Mouse (Mus musculus): Measurements from ENCODE around the gene Mgat5b.
A peak's percentile ranks its signal among the peaks of the same experiment; 100 is the strongest.

Mgat5b gene

GRCm38 (mm10) chr11:116980313-116980712 lies 61.6 kb downstream of the Mgat5b start:
- DNase-seq (ENCODE audit: low spot score in 2 of 2) = no peak

GRCm38 (mm10) chr11:116982543-116982942 lies 63.9 kb downstream of the Mgat5b start:
- DNase-seq (ENCODE audit: low spot score in 2 of 2) = no peak

GRCm38 (mm10) chr11:116985504-116986385 lies 67.1 kb downstream of the Mgat5b start:
- no peak for DNase-seq (ENCODE audit: low spot score in 2 of 2)

- no peak for DNase-seq (ENCODE audit: low spot score in 2 of 2)
These were observed 69.5 kb downstream of the Mgat5b start for GRCm38 (mm10) chr11:116988131-116988530.

- no peak for DNase-seq (ENCODE audit: low spot score in 2 of 2)
These were observed 71.6 kb downstream of the Mgat5b start for GRCm38 (mm10) chr11:116990231-116990630.

GRCm38 (mm10) chr11:116991410-116991809 lies 72.7 kb downstream of the Mgat5b start:
- no peak for DNase-seq (ENCODE audit: low spot score in 2 of 2)

- no peak for DNase-seq (ENCODE audit: low spot score in 2 of 2)
These were observed 73.3 kb downstream of the Mgat5b start for GRCm38 (mm10) chr11:116991964-116992363.

- DNase-seq (ENCODE audit: low spot score in 2 of 2) = no peak
These were observed 75.5 kb downstream of the Mgat5b start for GRCm38 (mm10) chr11:116994095-116994582.

GRCm38 (mm10) chr11:116996976-116997375 lies 78.3 kb downstream of the Mgat5b start:
- no peak for DNase-seq (ENCODE audit: low spot score in 2 of 2)

GRCm38 (mm10) chr11:116998935-116999334 lies 80.3 kb downstream of the Mgat5b start:
- no peak for DNase-seq (ENCODE audit: low spot score in 2 of 2)

- DNase-seq (ENCODE audit: low spot score in 2 of 2) = no peak
These were observed 81.6 kb downstream of the Mgat5b start for GRCm38 (mm10) chr11:117000219-117000618.

GRCm38 (mm10) chr11:117001789-117002188 lies 83.1 kb downstream of the Mgat5b start:
- DNase-seq (ENCODE audit: low spot score in 2 of 2) = no peak

GRCm38 (mm10) chr11:117003503-117003902 lies 84.8 kb downstream of the Mgat5b start:
- DNase-seq (ENCODE audit: low spot score in 2 of 2) = no peak

- DNase-seq (ENCODE audit: low spot score in 2 of 2) = no peak
These were observed 85.6 kb downstream of the Mgat5b start for GRCm38 (mm10) chr11:117004277-117004676.

- DNase-seq (ENCODE audit: low spot score in 2 of 2) = no peak
These were observed 98.8 kb downstream of the Mgat5b start for GRCm38 (mm10) chr11:117017462-117017861.

GRCm38 (mm10) chr11:117018410-117018809 lies 99.7 kb downstream of the Mgat5b start:
- DNase-seq (ENCODE audit: low spot score in 2 of 2) = peak; percentile 47 to 66

GRCm38 (mm10) chr11:117021026-117021425 lies 102.4 kb downstream of the Mgat5b start:
- DNase-seq (ENCODE audit: low spot score in 2 of 2) = no peak

- DNase-seq (ENCODE audit: low spot score in 2 of 2) = no peak
These were observed 104.9 kb downstream of the Mgat5b start for GRCm38 (mm10) chr11:117023537-117023936.

- no peak for DNase-seq (ENCODE audit: low spot score in 2 of 2)
These were observed 109.0 kb downstream of the Mgat5b start for GRCm38 (mm10) chr11:117027681-117028080.

GRCm38 (mm10) chr11:117028861-117029568 lies 110.4 kb downstream of the Mgat5b start:
- no peak for DNase-seq (ENCODE audit: low spot score in 2 of 2)

GRCm38 (mm10) chr11:117029569-117029955 lies 110.9 kb downstream of the Mgat5b start:
- no peak for DNase-seq (ENCODE audit: low spot score in 2 of 2)

GRCm38 (mm10) chr11:117030018-117030417 lies 111.4 kb downstream of the Mgat5b start:
- DNase-seq (ENCODE audit: low spot score in 2 of 2) = no peak
